Mouse (Mus musculus): Measurements from ENCODE around the gene Spsb2. TPM values are rescaled to one million over a fixed set of nuclear protein-coding genes. Genes with fewer than 3 reads are reported as not detected.

Gene Spsb2
- total RNA-seq, 1 experiment from 2014 or later, result 11.0 TPM

Other genes with a start within 250 kb of the Spsb2 start
- gene C1rb, start 238.4 kb upstream of the Spsb2 start, total RNA-seq (2017), result not detected in 2 replicates
- gene C1s2, start 172.6 kb upstream of the Spsb2 start, total RNA-seq (2017), result not detected in 2 replicates
- 28.5 and 29.6 TPM in 2 replicates for gene Lpcat3, start 145.6 kb upstream of the Spsb2 start, total RNA-seq (2017)
- gene Emg1, start 96.5 kb upstream of the Spsb2 start, total RNA-seq (2017), result 160 and 203 TPM in 2 replicates
- gene Phb2, start 96.3 kb upstream of the Spsb2 start, total RNA-seq (2017), result 252 and 265 TPM in 2 replicates
- 476 and 523 TPM in 2 replicates for gene Ptpn6, start 69.9 kb upstream of the Spsb2 start, total RNA-seq (2017)
- gene Grcc10, start 67.3 kb upstream of the Spsb2 start, total RNA-seq (2017), result 189 and 215 TPM in 2 replicates
- not detected in 2 replicates for gene Gm45234, start 52.6 kb upstream of the Spsb2 start, total RNA-seq (2017)
- gene Atn1, start 52.1 kb upstream of the Spsb2 start, total RNA-seq (2017), result 5.9 and 6.0 TPM in 2 replicates
- gene Eno2, start 39.0 kb upstream of the Spsb2 start, total RNA-seq (2017), result 2.6 and 5.6 TPM in 2 replicates
- 1.1 and 3.3 TPM in 2 replicates for gene Lrrc23, start 28.9 kb upstream of the Spsb2 start, total RNA-seq (2017)
- gene Tpi1, start 5.6 kb downstream of the Spsb2 start, total RNA-seq (2017), result 193 and 201 TPM in 2 replicates
- 55.3 and 78.1 TPM in 2 replicates for gene Usp5, start 20.8 kb downstream of the Spsb2 start, total RNA-seq (2017)
- gene Cdca3, start 20.9 kb downstream of the Spsb2 start, total RNA-seq (2017), result 62.0 and 98.2 TPM in 2 replicates
- gene Gnb3, start 31.6 kb downstream of the Spsb2 start, total RNA-seq (2017), result not detected in 2 replicates
- 14.5 and 24.3 TPM in 2 replicates for gene P3h3, start 49.1 kb downstream of the Spsb2 start, total RNA-seq (2017)
- gene Gpr162, start 55.3 kb downstream of the Spsb2 start, total RNA-seq (2017), result 0.15 TPM in 1 of 2 replicates, not detected in the other
- 5.8 and 10.0 TPM in 2 replicates for gene Cd4, start 79.6 kb downstream of the Spsb2 start, total RNA-seq (2017)
- 3.8 and 9.1 TPM in 2 replicates for gene Lag3, start 103.0 kb downstream of the Spsb2 start, total RNA-seq (2017)
- 121 and 123 TPM in 2 replicates for gene Ptms, start 111.4 kb downstream of the Spsb2 start, total RNA-seq (2017)
- gene Mlf2, start 122.7 kb downstream of the Spsb2 start, total RNA-seq (2017), result 54.2 and 67.4 TPM in 2 replicates
- 41.6 and 51.1 TPM in 2 replicates for gene Cops7a, start 156.9 kb downstream of the Spsb2 start, total RNA-seq (2017)
- gene Pianp, start 188.0 kb downstream of the Spsb2 start, total RNA-seq (2017), result not detected in 2 replicates
- gene Zfp384, start 200.5 kb downstream of the Spsb2 start, total RNA-seq (2017), result 29.0 and 29.2 TPM in 2 replicates
- gene Ing4, start 231.1 kb downstream of the Spsb2 start, total RNA-seq (2017), result 92.9 and 101 TPM in 2 replicates
- gene Acrbp, start 241.0 kb downstream of the Spsb2 start, total RNA-seq (2017), result 7.6 and 7.8 TPM in 2 replicates